Mouse (Mus musculus) MEL (cell line): ENCODE results near the gene Birc5.

Experiments
- CTCF ChIP-seq, 3 experiments: IDR thresholded peaks in 2 of 3; conservative IDR thresholded peaks in 1 of 3; 2 replicates each; pipeline ENCODE4 v1.5.1; 2011 to 2012; ENCODE audit warnings: low read length in 3 of 3, low read depth in 2 of 3, mild to moderate bottlenecking in 2 of 3, improper control_type of control experiment in 1 of 3, inconsistent platforms in 1 of 3, mixed read lengths in 1 of 3, moderate library complexity in 1 of 3; ENCODE audit not compliant: control insufficient read depth in 1 of 3, insufficient read depth in 1 of 3, poor library complexity in 1 of 3, severe bottlenecking in 1 of 3
- EP300 ChIP-seq, 2 experiments: IDR thresholded peaks; 2 replicates each; pipeline ENCODE4 v1.6.1; 2011; ENCODE audit warnings: improper control_type of control experiment in 2 of 2, low read length in 2 of 2, low read depth in 1 of 2, mild to moderate bottlenecking in 1 of 2
- ETS1 ChIP-seq: IDR thresholded peaks from 2 replicates; pipeline ENCODE4 v1.6.1; 2012; ENCODE audit warnings: low read depth, mild to moderate bottlenecking, inconsistent platforms, low read length, improper control_type of control experiment, moderate library complexity
- GABPA ChIP-seq: IDR thresholded peaks from 2 replicates; pipeline ENCODE4 v1.6.1; 2012; ENCODE audit warnings: low read depth, mild to moderate bottlenecking, inconsistent platforms, low read length, improper control_type of control experiment, moderate library complexity
- MXI1 ChIP-seq: IDR thresholded peaks from 2 replicates; pipeline ENCODE4 v1.6.1; 2011; ENCODE audit warnings: mild to moderate bottlenecking, low read depth, low read length, improper control_type of control experiment
- NRF1 ChIP-seq: IDR thresholded peaks from 2 replicates; pipeline ENCODE4 v1.6.1; 2014; ENCODE audit warnings: low read depth, mild to moderate bottlenecking, inconsistent platforms, low read length, improper control_type of control experiment, moderate library complexity; ENCODE audit not compliant: poor library complexity, insufficient read depth, severe bottlenecking
- POLR2A ChIP-seq, 2 experiments: IDR thresholded peaks; 2 replicates each; pipeline ENCODE4 v1.6.1; 2011 to 2012; ENCODE audit warnings: low read length in 2 of 2, mild to moderate bottlenecking in 2 of 2, control low read depth in 1 of 2, improper control_type of control experiment in 1 of 2, low read depth in 1 of 2, moderate library complexity in 1 of 2; ENCODE audit not compliant: control insufficient read depth in 1 of 2, insufficient read depth in 1 of 2, poor library complexity in 1 of 2
- RCOR1 ChIP-seq: IDR thresholded peaks from 2 replicates; pipeline ENCODE4 v1.6.1; 2012; ENCODE audit warnings: low read depth, mild to moderate bottlenecking, inconsistent platforms, low read length, improper control_type of control experiment
- TAL1 ChIP-seq: IDR thresholded peaks from 2 replicates; pipeline ENCODE4 v1.6.1; 2012; ENCODE audit warnings: mild to moderate bottlenecking, inconsistent platforms, low read length, moderate library complexity, mixed read lengths
- ZNF384 ChIP-seq: IDR thresholded peaks from 2 replicates; pipeline ENCODE4 v1.6.1; 2012; ENCODE audit warnings: low read depth, mild to moderate bottlenecking, inconsistent platforms, low read length, improper control_type of control experiment

- TF ChIP-seq CTCF (IDR thresholded peaks at IDR 0.05 in 2 of 3, conservative IDR thresholded peaks at IDR 0.05 in 1 of 3; ENCODE audit: control insufficient read depth in 1 of 3, insufficient read depth in 1 of 3, low read depth in 2 of 3, low read length in 3 of 3, poor library complexity in 1 of 3, severe bottlenecking in 1 of 3) (no peak), MXI1 (no peak), NRF1 (no peak), ETS1 (no peak), TAL1 (no peak), POLR2A (IDR thresholded peaks at IDR 0.05; ENCODE audit: control insufficient read depth in 1 of 2, insufficient read depth in 1 of 2, low read depth in 1 of 2, low read length in 2 of 2, poor library complexity in 1 of 2) (no peak), GABPA (no peak), ZNF384 (no peak), EP300 (IDR thresholded peaks at IDR 0.05; ENCODE audit: low read depth in 1 of 2, low read length in 2 of 2) (no peak), RCOR1 (no peak)
These were observed 36.9 kb downstream of the Birc5 start for GRCm38 (mm10) chr11:117886000-117886399.
